ENCODE assay signal across 41 mouse cellular contexts in the genomic region with DNA sequence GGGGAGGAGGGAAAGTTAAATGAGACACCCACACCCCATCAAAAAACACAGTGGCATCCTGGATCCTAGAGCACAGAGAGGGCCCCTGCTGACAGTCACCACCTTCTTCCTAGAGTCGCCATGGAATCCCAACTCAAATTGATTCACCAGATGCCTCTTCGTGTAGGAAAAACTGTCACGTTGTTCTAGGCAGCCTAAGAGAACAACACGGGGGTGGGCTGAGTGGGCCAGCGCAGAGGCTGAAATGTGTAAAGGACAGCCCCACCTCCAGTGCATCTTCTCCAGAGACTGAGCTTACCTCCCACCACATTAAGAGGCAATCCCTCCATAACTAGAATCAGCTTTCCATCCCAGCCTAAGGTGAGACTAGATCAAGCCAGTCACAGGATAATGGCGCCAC. TPM values are rescaled to one million over a fixed set of nuclear protein-coding genes. Genes with fewer than 3 reads are reported as not detected.
DNase-seq lines count a peak whose midpoint lies in the region; ATAC-seq and TF ChIP-seq lines count a peak whose summit lies in the region.
"Had no signal": no experiment of that assay in that cellular context is flagged by ENCODE, and none has a peak within 500 bp of the region (broad histone marks: within the 10 kb centered on the region; RNA-seq: fewer than 3 reads in every experiment).

No protein-coding gene starts in this region.

- H3K4me1 ChIP-seq in midbrain, embryonic 11.5 days (ENCODE audit: control insufficient read depth, insufficient read depth, low read length), result peaks cover 11% of the 10 kb centered on the region
- peaks cover 8% of the 10 kb centered on the region for H3K4me1 ChIP-seq in midbrain, embryonic 15.5 days
- H3K4me1 ChIP-seq in embryonic facial prominence, embryonic 10.5 days, result peaks cover 13% of the 10 kb centered on the region

- no peak overlapping the region for H3K9ac ChIP-seq in midbrain, embryonic 11.5 days (ENCODE audit: low read length)
- no peak overlapping the region for H3K9ac ChIP-seq in midbrain, embryonic 15.5 days
- H3K9ac ChIP-seq: forebrain, embryonic 13.5 days; heart, embryonic 15.5 days; intestine, embryonic 15.5 days; limb, embryonic 13.5 days; lung, embryonic 15.5 days had no signal

- H3K27me3 ChIP-seq in midbrain, embryonic 11.5 days (ENCODE audit: control insufficient read depth, insufficient read depth, low read length), result no peaks in the 10 kb centered on the region
- H3K27me3 ChIP-seq in midbrain, embryonic 15.5 days (replicated peaks), result no peaks in the 10 kb centered on the region
- no peaks in the 10 kb centered on the region for H3K27me3 ChIP-seq in embryonic facial prominence, embryonic 10.5 days (replicated peaks; ENCODE audit: low read depth, poor library complexity, severe bottlenecking)
- H3K27me3 ChIP-seq: CH12.LX; forebrain, embryonic 13.5 days; heart, embryonic 15.5 days; intestine, embryonic 15.5 days; limb, embryonic 13.5 days; lung, embryonic 15.5 days had no signal

- peak; percentile 62 for ATAC-seq in frontal cortex, adult (ENCODE audit: low TSS enrichment)
- ATAC-seq in midbrain, embryonic 11.5 days (ENCODE audit: low FRiP score), result 0 out of 2 replicates have a peak, but pooled peaks have one; percentile 42
- no peak for ATAC-seq in midbrain, embryonic 15.5 days (replicated peaks)
- ATAC-seq: forebrain, embryonic 13.5 days; hindbrain, embryonic 16.5 days; intestine, embryonic 15.5 days had no signal

- 82% methylated on average over 6 of the region's 6 CpGs for WGBS in midbrain, embryonic 11.5 days
- 73% methylated on average over 6 of the region's 6 CpGs for WGBS in midbrain, embryonic 15.5 days
- WGBS in embryonic facial prominence, embryonic 10.5 days, result 87% methylated on average over 6 of the region's 6 CpGs

- no peaks in the 10 kb centered on the region for H3K36me3 ChIP-seq in midbrain, embryonic 11.5 days (ENCODE audit: control insufficient read depth, insufficient read depth, low read length)
- no peaks in the 10 kb centered on the region for H3K36me3 ChIP-seq in midbrain, embryonic 15.5 days (replicated peaks)
- H3K36me3 ChIP-seq in embryonic facial prominence, embryonic 10.5 days (replicated peaks), result no peaks in the 10 kb centered on the region
- H3K36me3 ChIP-seq: heart, embryonic 15.5 days; intestine, embryonic 15.5 days; limb, embryonic 13.5 days; lung, embryonic 15.5 days had no signal

- H3K27ac ChIP-seq in layer of hippocampus, adult 2 months, result peak overlapping the region; percentile 74
- no peak overlapping the region for H3K27ac ChIP-seq in midbrain, embryonic 11.5 days (ENCODE audit: low read depth, low read length)
- no peak overlapping the region for H3K27ac ChIP-seq in midbrain, embryonic 15.5 days
- no peak overlapping the region for H3K27ac ChIP-seq in embryonic facial prominence, embryonic 10.5 days (replicated peaks)
- H3K27ac ChIP-seq: forebrain, embryonic 13.5 days; heart, embryonic 15.5 days; intestine, embryonic 15.5 days; limb, embryonic 13.5 days; lung, embryonic 15.5 days had no signal

- TF ChIP-seq CTCF in layer of hippocampus, adult 2 months (conservative IDR thresholded peaks at IDR 0.05), result no peak

- no peaks in the 10 kb centered on the region for H3K9me3 ChIP-seq in midbrain, embryonic 11.5 days (ENCODE audit: control insufficient read depth, low read length)
- no peaks in the 10 kb centered on the region for H3K9me3 ChIP-seq in midbrain, embryonic 15.5 days
- H3K9me3 ChIP-seq in embryonic facial prominence, embryonic 10.5 days, result no peaks in the 10 kb centered on the region
- H3K9me3 ChIP-seq: forebrain, embryonic 13.5 days; heart, embryonic 15.5 days; intestine, embryonic 15.5 days; limb, embryonic 13.5 days; lung, embryonic 15.5 days had no signal

- no peak overlapping the region for H3K4me3 ChIP-seq in layer of hippocampus, adult 2 months
- no peak overlapping the region for H3K4me3 ChIP-seq in midbrain, embryonic 11.5 days (ENCODE audit: low read depth, low read length)
- H3K4me3 ChIP-seq in midbrain, embryonic 15.5 days, result no peak overlapping the region
- H3K4me3 ChIP-seq in embryonic facial prominence, embryonic 10.5 days, result no peak overlapping the region
- H3K4me3 ChIP-seq: forebrain, embryonic 13.5 days; heart, embryonic 15.5 days; intestine, embryonic 15.5 days; limb, embryonic 13.5 days; lung, embryonic 15.5 days had no signal

- no peak overlapping the region for H3K4me2 ChIP-seq in midbrain, embryonic 11.5 days
- no peak overlapping the region for H3K4me2 ChIP-seq in midbrain, embryonic 15.5 days
- H3K4me2 ChIP-seq: forebrain, embryonic 13.5 days; heart, embryonic 15.5 days; intestine, embryonic 15.5 days; limb, embryonic 13.5 days; liver, embryonic 11.5 days; lung, embryonic 15.5 days had no signal

- no peak for DNase-seq in frontal cortex, postnatal 14 days (ENCODE audit: low spot score in 2 of 2)
- peak; percentile 29 to 48 for DNase-seq in layer of hippocampus, adult 2 months (ENCODE audit: low spot score in 2 of 2)
- DNase-seq in layer of hippocampus, adult 9-10 months (ENCODE audit: low spot score), result no peak
- no peak for DNase-seq in midbrain, embryonic 11.5 days (ENCODE audit: low spot score, missing footprints)
- DNase-seq in layer of hippocampus, adult 9-11 months, result peak; percentile 54
- DNase-seq in embryonic facial prominence, embryonic 10.5 days (ENCODE audit: low spot score), result no peak
- DNase-seq: adrenal gland, adult 8-10 months; cerebellum, adult 8-10 months; cerebellum, postnatal 25 days; gastrocnemius, postnatal 10 days; kidney, adult 2 months; kidney, postnatal 36 days; lung, postnatal 36 days; midbrain, embryonic 14.5 days; spleen, adult 18-20 months; thymus, adult 18-20 months; thymus, postnatal 25 days had no signal

RNA-seq across cellular contexts. Expression of a gene that starts 11.2 kb away (rescaled TPM):
- total RNA-seq in layer of hippocampus, adult 2 months (2021), result not detected
- polyA plus RNA-seq in midbrain, embryonic 11.5 days (2014; fragmentation: Nextera tagmentation; extraction: Ambion mirVana), result not detected in 2 replicates
- polyA plus RNA-seq in midbrain, embryonic 15.5 days (2015; fragmentation: Nextera tagmentation; extraction: Ambion mirVana), result not detected in 2 replicates
- not detected in 2 replicates for polyA plus RNA-seq in embryonic facial prominence, embryonic 10.5 days (2016; fragmentation: Nextera tagmentation; extraction: Ambion mirVana)
- total RNA-seq: adrenal gland, adult 8-10 months; adrenal gland, postnatal 4 days; CH12.LX; ES-E14; gastrocnemius, postnatal 10 days; heart, postnatal 25 days; left cerebral cortex, adult 8-10 months; megakaryocyte, adult 5-6 weeks; neutrophil, adult 5-6 weeks had no signal
- polyA plus RNA-seq: C2C12; embryonic facial prominence, embryonic 11.5 days; forebrain, embryonic 13.5 days; gonadal fat pad, adult 2 months; heart, embryonic 15.5 days; hindbrain, embryonic 11.5 days; hindbrain, embryonic 16.5 days; intestine, embryonic 15.5 days; kidney, adult 2 months; kidney, embryonic 16.5 days; limb, embryonic 13.5 days; liver, embryonic 11.5 days; liver, embryonic 16.5 days; lung, embryonic 15.5 days; midbrain, embryonic 14.5 days; neural tube, embryonic 11.5 days; stomach, embryonic 16.5 days had no signal

Comparison
In these comparisons a context has a peak if more than half of its experiments do, and no peak if none do; other contexts are left out.
1. DNase-seq: peak in layer of hippocampus, adult 2 months (2 of 2) and layer of hippocampus, adult 9-11 months (single experiment); none in frontal cortex, postnatal 14 days (0 of 2), layer of hippocampus, adult 9-10 months (single experiment), midbrain, embryonic 11.5 days (single experiment) and embryonic facial prominence, embryonic 10.5 days (single experiment).